Mouse (Mus musculus): Measurements from ENCODE around the gene Slx1b. TPM values are rescaled to one million over a fixed set of nuclear protein-coding genes. Genes with fewer than 3 reads are reported as not detected.

Gene Slx1b
- total and polyA plus RNA-seq, 2 experiments from 2014 or later = 10.1 to 17.9 TPM

GRCm38 (mm10) chr7:126725667-126726066 lies 30.1 kb upstream of the Slx1b start:
- DNase-seq = no peak
- no peak for TF ChIP-seq CTCF (IDR thresholded peaks at IDR 0.05; ENCODE audit: low read depth)
- H3K36me3 ChIP-seq (ENCODE audit: insufficient read depth) = no peaks in the 10 kb centered on the region
- 84% methylated on average over 5 of the region's 5 CpGs for WGBS
- H3K4me1 ChIP-seq (ENCODE audit: insufficient read depth) = no peaks in the 10 kb centered on the region
- no peaks in the 10 kb centered on the region for H3K9me3 ChIP-seq (ENCODE audit: low read length)
- H3K4me3 ChIP-seq (ENCODE audit: low read depth, low read length) = no peak overlapping the region
- ATAC-seq = no peak
- no peaks in the 10 kb centered on the region for H3K27me3 ChIP-seq (ENCODE audit: insufficient read depth, low read length)
- H3K27ac ChIP-seq (ENCODE audit: low read depth, low read length) = no peak overlapping the region
- H3K9ac ChIP-seq = no peak overlapping the region
- H3K4me2 ChIP-seq (ENCODE audit: low read depth) = no peak overlapping the region

- no peaks in the 10 kb centered on the region for H3K36me3 ChIP-seq (ENCODE audit: insufficient read depth)
- no peaks in the 10 kb centered on the region for H3K27me3 ChIP-seq (ENCODE audit: insufficient read depth, low read length)
- DNase-seq = no peak
- no peak overlapping the region for H3K4me3 ChIP-seq (ENCODE audit: low read depth, low read length)
- 85% methylated on average over 3 of the region's 3 CpGs for whole genome bisulfite sequencing
- no peak overlapping the region for H3K27ac ChIP-seq (ENCODE audit: low read depth, low read length)
- TF ChIP-seq CTCF (IDR thresholded peaks at IDR 0.05; ENCODE audit: low read depth) = no peak
- ATAC-seq = no peak
- no peak overlapping the region for H3K9ac ChIP-seq
- H3K9me3 ChIP-seq (ENCODE audit: low read length) = no peaks in the 10 kb centered on the region
- no peak overlapping the region for H3K4me2 ChIP-seq (ENCODE audit: low read depth)
- no peaks in the 10 kb centered on the region for H3K4me1 ChIP-seq (ENCODE audit: insufficient read depth)
Observed at GRCm38 (mm10) chr7:126725077-126725476, 29.5 kb upstream of the Slx1b start.

- Histone ChIP-seq H3K36me3 (ENCODE audit: insufficient read depth) (no peaks in the 10 kb centered on the region), H3K9me3 (ENCODE audit: low read length) (no peaks in the 10 kb centered on the region), H3K4me3 (ENCODE audit: low read depth, low read length) (no peak overlapping the region), H3K4me2 (ENCODE audit: low read depth) (no peak overlapping the region), H3K27ac (ENCODE audit: low read depth, low read length) (no peak overlapping the region), H3K9ac (no peak overlapping the region), H3K4me1 (ENCODE audit: insufficient read depth) (no peaks in the 10 kb centered on the region), H3K27me3 (ENCODE audit: insufficient read depth, low read length) (no peaks in the 10 kb centered on the region)
- no peak for TF ChIP-seq CTCF (IDR thresholded peaks at IDR 0.05; ENCODE audit: low read depth)
- 93% methylated on average over 13 of the region's 13 CpGs for WGBS
- DNase-seq (no peak), ATAC-seq (no peak)
Observed at GRCm38 (mm10) chr7:126721635-126722034, 26.1 kb upstream of the Slx1b start.

GRCm38 (mm10) chr7:126718787-126719337 lies 23.3 kb upstream of the Slx1b start:
- H3K9me3 ChIP-seq (ENCODE audit: low read length) = no peaks in the 10 kb centered on the region
- no peak overlapping the region for H3K27ac ChIP-seq (ENCODE audit: low read depth, low read length)
- H3K4me2 ChIP-seq (ENCODE audit: low read depth) = no peak overlapping the region
- H3K36me3 ChIP-seq (ENCODE audit: insufficient read depth) = no peaks in the 10 kb centered on the region
- H3K4me1 ChIP-seq (ENCODE audit: insufficient read depth) = no peaks in the 10 kb centered on the region
- H3K4me3 ChIP-seq (ENCODE audit: low read depth, low read length) = no peak overlapping the region
- DNase-seq = no peak
- no peaks in the 10 kb centered on the region for H3K27me3 ChIP-seq (ENCODE audit: insufficient read depth, low read length)
- no peak for TF ChIP-seq CTCF (IDR thresholded peaks at IDR 0.05; ENCODE audit: low read depth)
- no peak for ATAC-seq
- 92% methylated on average over 5 of the region's 5 CpGs for WGBS
- H3K9ac ChIP-seq = no peak overlapping the region

GRCm38 (mm10) chr7:126717566-126717965 lies 22.0 kb upstream of the Slx1b start:
- no peak overlapping the region for H3K4me3 ChIP-seq (ENCODE audit: low read depth, low read length)
- H3K9me3 ChIP-seq (ENCODE audit: low read length) = no peaks in the 10 kb centered on the region
- no peak for TF ChIP-seq CTCF (IDR thresholded peaks at IDR 0.05; ENCODE audit: low read depth)
- DNase-seq = no peak
- no peak overlapping the region for H3K27ac ChIP-seq (ENCODE audit: low read depth, low read length)
- no peaks in the 10 kb centered on the region for H3K36me3 ChIP-seq (ENCODE audit: insufficient read depth)
- H3K4me2 ChIP-seq (ENCODE audit: low read depth) = no peak overlapping the region
- no peaks in the 10 kb centered on the region for H3K27me3 ChIP-seq (ENCODE audit: insufficient read depth, low read length)
- no peaks in the 10 kb centered on the region for H3K4me1 ChIP-seq (ENCODE audit: insufficient read depth)
- 86% methylated on average over 3 of the region's 3 CpGs for WGBS
- no peak for ATAC-seq
- H3K9ac ChIP-seq = no peak overlapping the region

- Histone ChIP-seq H3K36me3 (ENCODE audit: insufficient read depth) (no peaks in the 10 kb centered on the region), H3K4me2 (ENCODE audit: low read depth) (no peak overlapping the region), H3K27me3 (ENCODE audit: insufficient read depth, low read length) (no peaks in the 10 kb centered on the region), H3K9me3 (ENCODE audit: low read length) (no peaks in the 10 kb centered on the region), H3K4me3 (ENCODE audit: low read depth, low read length) (no peak overlapping the region), H3K9ac (no peak overlapping the region), H3K4me1 (ENCODE audit: insufficient read depth) (no peaks in the 10 kb centered on the region), H3K27ac (ENCODE audit: low read depth, low read length) (no peak overlapping the region)
- no peak for DNase-seq
- WGBS = 84% methylated on average over 4 of the region's 4 CpGs
- TF ChIP-seq CTCF (IDR thresholded peaks at IDR 0.05; ENCODE audit: low read depth) = no peak
- ATAC-seq = no peak
Observed at GRCm38 (mm10) chr7:126715679-126716078, 20.1 kb upstream of the Slx1b start.

GRCm38 (mm10) chr7:126711910-126712309 lies 16.3 kb upstream of the Slx1b start:
- no peaks in the 10 kb centered on the region for H3K9me3 ChIP-seq (ENCODE audit: low read length)
- no peaks in the 10 kb centered on the region for H3K27me3 ChIP-seq (ENCODE audit: insufficient read depth, low read length)
- no peak overlapping the region for H3K9ac ChIP-seq
- no peaks in the 10 kb centered on the region for H3K4me1 ChIP-seq (ENCODE audit: insufficient read depth)
- no peak for DNase-seq
- TF ChIP-seq CTCF (IDR thresholded peaks at IDR 0.05; ENCODE audit: low read depth) = no peak
- no peak overlapping the region for H3K4me2 ChIP-seq (ENCODE audit: low read depth)
- no peak for ATAC-seq
- WGBS = 81% methylated on average over 3 of the region's 3 CpGs
- no peak overlapping the region for H3K4me3 ChIP-seq (ENCODE audit: low read depth, low read length)
- no peaks in the 10 kb centered on the region for H3K36me3 ChIP-seq (ENCODE audit: insufficient read depth)
- H3K27ac ChIP-seq (ENCODE audit: low read depth, low read length) = no peak overlapping the region
